Mouse (Mus musculus): Measurements from ENCODE around the gene Dnah6.

Dnah6 gene

GRCm38 (mm10) chr6:73221189-73221957, at the start of gene Dnah6:
Gene Dnah6, minus strand, starts transcription at chr6:73221651.
- peak; percentile 69 for DNase-seq (ENCODE audit: low spot score)

GRCm38 (mm10) chr6:73269374-73269773, 47.9 kb upstream of the Dnah6 start:
- no peak for DNase-seq (ENCODE audit: low spot score)

GRCm38 (mm10) chr6:73267738-73268311, 46.4 kb upstream of the Dnah6 start:
- no peak for DNase-seq (ENCODE audit: low spot score)

- no peak for DNase-seq (ENCODE audit: low spot score)
These were observed 43.4 kb upstream of the Dnah6 start for GRCm38 (mm10) chr6:73264801-73265200.

GRCm38 (mm10) chr6:73260110-73260509, 38.7 kb upstream of the Dnah6 start:
- DNase-seq (ENCODE audit: low spot score): no peak

GRCm38 (mm10) chr6:73257068-73257467, 35.6 kb upstream of the Dnah6 start:
- no peak for DNase-seq (ENCODE audit: low spot score)

GRCm38 (mm10) chr6:73254307-73255228, 33.1 kb upstream of the Dnah6 start:
- DNase-seq (ENCODE audit: low spot score): peak; percentile 49

- no peak for DNase-seq (ENCODE audit: low spot score)
These were observed 32.1 kb upstream of the Dnah6 start for GRCm38 (mm10) chr6:73253584-73253983.

- no peak for DNase-seq (ENCODE audit: low spot score)
These were observed 31.6 kb upstream of the Dnah6 start for GRCm38 (mm10) chr6:73253006-73253405.

- DNase-seq (ENCODE audit: low spot score): no peak
These were observed 30.9 kb upstream of the Dnah6 start for GRCm38 (mm10) chr6:73252396-73252795.

GRCm38 (mm10) chr6:73251336-73251735, 29.9 kb upstream of the Dnah6 start:
- no peak for DNase-seq (ENCODE audit: low spot score)

- DNase-seq (ENCODE audit: low spot score): no peak
These were observed 28.4 kb upstream of the Dnah6 start for GRCm38 (mm10) chr6:73249851-73250250.

- no peak for DNase-seq (ENCODE audit: low spot score)
These were observed 27.6 kb upstream of the Dnah6 start for GRCm38 (mm10) chr6:73249049-73249422.

GRCm38 (mm10) chr6:73248237-73249048, 27.0 kb upstream of the Dnah6 start, which contains the start of gene Suclg1:
Gene Suclg1, plus strand, starts transcription at chr6:73248382.
- peak; percentile 86 for DNase-seq (ENCODE audit: low spot score)

GRCm38 (mm10) chr6:73247452-73247851, 26.0 kb upstream of the Dnah6 start:
- DNase-seq (ENCODE audit: low spot score): peak; percentile 54

GRCm38 (mm10) chr6:73246821-73247220, 25.4 kb upstream of the Dnah6 start:
- no peak for DNase-seq (ENCODE audit: low spot score)

- no peak for DNase-seq (ENCODE audit: low spot score)
These were observed 14.2 kb upstream of the Dnah6 start for GRCm38 (mm10) chr6:73235650-73236049.

GRCm38 (mm10) chr6:73234302-73234900, 12.9 kb upstream of the Dnah6 start:
- no peak for DNase-seq (ENCODE audit: low spot score)

GRCm38 (mm10) chr6:73233202-73233726, 11.8 kb upstream of the Dnah6 start:
- peak; percentile 18 for DNase-seq (ENCODE audit: low spot score)

GRCm38 (mm10) chr6:73232152-73232584, 10.7 kb upstream of the Dnah6 start:
- no peak for DNase-seq (ENCODE audit: low spot score)

- no peak for DNase-seq (ENCODE audit: low spot score)
These were observed 7.4 kb upstream of the Dnah6 start for GRCm38 (mm10) chr6:73228881-73229280.

All from T-cell, adult 2 months (primary cell).